Mouse (Mus musculus): ENCODE measurements around the gene Cul1. TPM values are rescaled to one million over a fixed set of nuclear protein-coding genes. Genes with fewer than 3 reads are reported as not detected.

Cul1 gene
- polyA plus RNA-seq, 1 experiment from 2014 or later = 132 TPM

- peaks cover 26% of the 10 kb centered on the region for H3K4me1 ChIP-seq (ENCODE audit: control insufficient read depth, insufficient read depth, low read length)
- no peak overlapping the region for H3K4me3 ChIP-seq (ENCODE audit: low read depth, low read length)
- ATAC-seq (ENCODE audit: low read depth) (no peak), DNase-seq (ENCODE audit: low spot score) (peak; percentile 25)
- H3K36me3 ChIP-seq (ENCODE audit: control insufficient read depth, insufficient read depth, low read length) = no peaks in the 10 kb centered on the region
- H3K27me3 ChIP-seq (replicated peaks; ENCODE audit: control insufficient read depth, insufficient read depth, low read length) = no peaks in the 10 kb centered on the region
- no peaks in the 10 kb centered on the region for H3K9me3 ChIP-seq (ENCODE audit: control insufficient read depth, low read length)
- no peak overlapping the region for H3K27ac ChIP-seq (replicated peaks; ENCODE audit: low read depth, low read length)
- H3K4me2 ChIP-seq (ENCODE audit: low read depth, low read length) = peak overlapping the region; percentile 69; the same call in 1 of the 2 replicates
- H3K9ac ChIP-seq (ENCODE audit: low read depth, low read length) = no peak overlapping the region
- WGBS = 52% methylated on average over 2 of the region's 2 CpGs
These were observed 3.7 kb downstream of the Cul1 start for GRCm38 (mm10) chr6:47456853-47457252.

- peaks cover 7% of the 10 kb centered on the region; the same call in 1 of the 2 replicates for H3K9me3 ChIP-seq (ENCODE audit: control insufficient read depth, low read length)
- no peaks in the 10 kb centered on the region for H3K4me1 ChIP-seq (ENCODE audit: control insufficient read depth, insufficient read depth, low read length)
- no peak overlapping the region for H3K4me2 ChIP-seq (ENCODE audit: low read depth, low read length)
- ATAC-seq (ENCODE audit: low read depth) (no peak), DNase-seq (ENCODE audit: low spot score) (peak; percentile 24)
- H3K36me3 ChIP-seq (ENCODE audit: control insufficient read depth, insufficient read depth, low read length) = no peaks in the 10 kb centered on the region
- no peak overlapping the region for H3K4me3 ChIP-seq (ENCODE audit: low read depth, low read length)
- no peaks in the 10 kb centered on the region for H3K27me3 ChIP-seq (replicated peaks; ENCODE audit: control insufficient read depth, insufficient read depth, low read length)
- no peak overlapping the region for H3K9ac ChIP-seq (ENCODE audit: low read depth, low read length)
- no peak overlapping the region for H3K27ac ChIP-seq (replicated peaks; ENCODE audit: low read depth, low read length)
- WGBS = 50% methylated on average over 2 of the region's 2 CpGs
These were observed 12.2 kb downstream of the Cul1 start for GRCm38 (mm10) chr6:47465400-47465799.

- H3K27ac ChIP-seq (replicated peaks; ENCODE audit: low read depth, low read length) = no peak overlapping the region
- H3K27me3 ChIP-seq (replicated peaks; ENCODE audit: control insufficient read depth, insufficient read depth, low read length) = no peaks in the 10 kb centered on the region
- DNase-seq (ENCODE audit: low spot score) (no peak), ATAC-seq (ENCODE audit: low read depth) (no peak)
- no peak overlapping the region for H3K4me3 ChIP-seq (ENCODE audit: low read depth, low read length)
- H3K36me3 ChIP-seq (ENCODE audit: control insufficient read depth, insufficient read depth, low read length) = no peaks in the 10 kb centered on the region
- peaks cover 7% of the 10 kb centered on the region; the same call in 1 of the 2 replicates for H3K9me3 ChIP-seq (ENCODE audit: control insufficient read depth, low read length)
- WGBS = 90% methylated on average over 2 of the region's 2 CpGs
- H3K9ac ChIP-seq (ENCODE audit: low read depth, low read length) = no peak overlapping the region
- no peak overlapping the region for H3K4me2 ChIP-seq (ENCODE audit: low read depth, low read length)
- H3K4me1 ChIP-seq (ENCODE audit: control insufficient read depth, insufficient read depth, low read length) = no peaks in the 10 kb centered on the region; the same call in 1 of the 2 replicates
These were observed 13.3 kb downstream of the Cul1 start for GRCm38 (mm10) chr6:47466488-47466887.

GRCm38 (mm10) chr6:47467058-47467457, 13.9 kb downstream of the Cul1 start:
- no peak for DNase-seq (ENCODE audit: low spot score)
- no peaks in the 10 kb centered on the region for H3K36me3 ChIP-seq (ENCODE audit: control insufficient read depth, insufficient read depth, low read length)
- peaks cover 7% of the 10 kb centered on the region; the same call in 1 of the 2 replicates for H3K9me3 ChIP-seq (ENCODE audit: control insufficient read depth, low read length)
- no peaks in the 10 kb centered on the region; the same call in 1 of the 2 replicates for H3K4me1 ChIP-seq (ENCODE audit: control insufficient read depth, insufficient read depth, low read length)
- H3K27me3 ChIP-seq (replicated peaks; ENCODE audit: control insufficient read depth, insufficient read depth, low read length) = no peaks in the 10 kb centered on the region
- H3K4me2 ChIP-seq (ENCODE audit: low read depth, low read length) = no peak overlapping the region
- H3K27ac ChIP-seq (replicated peaks; ENCODE audit: low read depth, low read length) = no peak overlapping the region
- no peak overlapping the region for H3K9ac ChIP-seq (ENCODE audit: low read depth, low read length)
- no peak overlapping the region for H3K4me3 ChIP-seq (ENCODE audit: low read depth, low read length)
- no peak for ATAC-seq (ENCODE audit: low read depth)

- no peak overlapping the region for H3K9ac ChIP-seq (ENCODE audit: low read depth, low read length)
- peaks cover 7% of the 10 kb centered on the region; the same call in 1 of the 2 replicates for H3K9me3 ChIP-seq (ENCODE audit: control insufficient read depth, low read length)
- DNase-seq (ENCODE audit: low spot score) (no peak), ATAC-seq (ENCODE audit: low read depth) (no peak)
- H3K4me1 ChIP-seq (ENCODE audit: control insufficient read depth, insufficient read depth, low read length) = no peaks in the 10 kb centered on the region; the same call in 1 of the 2 replicates
- H3K4me3 ChIP-seq (ENCODE audit: low read depth, low read length) = no peak overlapping the region
- no peak overlapping the region for H3K27ac ChIP-seq (replicated peaks; ENCODE audit: low read depth, low read length)
- H3K4me2 ChIP-seq (ENCODE audit: low read depth, low read length) = no peak overlapping the region
- no peaks in the 10 kb centered on the region for H3K27me3 ChIP-seq (replicated peaks; ENCODE audit: control insufficient read depth, insufficient read depth, low read length)
- no peaks in the 10 kb centered on the region for H3K36me3 ChIP-seq (ENCODE audit: control insufficient read depth, insufficient read depth, low read length)
These were observed 16.6 kb downstream of the Cul1 start for GRCm38 (mm10) chr6:47469760-47470159.

- ATAC-seq (ENCODE audit: low read depth) (no peak), DNase-seq (ENCODE audit: low spot score) (peak; percentile 60)
- Histone ChIP-seq H3K4me2 (ENCODE audit: low read depth, low read length) (no peak overlapping the region), H3K27me3 (replicated peaks; ENCODE audit: control insufficient read depth, insufficient read depth, low read length) (no peaks in the 10 kb centered on the region), H3K27ac (replicated peaks; ENCODE audit: low read depth, low read length) (no peak overlapping the region), H3K4me1 (ENCODE audit: control insufficient read depth, insufficient read depth, low read length) (no peaks in the 10 kb centered on the region; the same call in 1 of the 2 replicates), H3K36me3 (ENCODE audit: control insufficient read depth, insufficient read depth, low read length) (no peaks in the 10 kb centered on the region), H3K9me3 (ENCODE audit: control insufficient read depth, low read length) (peaks cover 7% of the 10 kb centered on the region; the same call in 1 of the 2 replicates), H3K9ac (ENCODE audit: low read depth, low read length) (no peak overlapping the region), H3K4me3 (ENCODE audit: low read depth, low read length) (no peak overlapping the region)
These were observed 19.2 kb downstream of the Cul1 start for GRCm38 (mm10) chr6:47472444-47472843.

GRCm38 (mm10) chr6:47482027-47482426, 28.8 kb downstream of the Cul1 start:
- no peak overlapping the region for H3K27ac ChIP-seq (replicated peaks; ENCODE audit: low read depth, low read length)
- H3K9ac ChIP-seq (ENCODE audit: low read depth, low read length) = no peak overlapping the region
- H3K4me3 ChIP-seq (ENCODE audit: low read depth, low read length) = no peak overlapping the region
- DNase-seq (ENCODE audit: low spot score) (no peak), ATAC-seq (ENCODE audit: low read depth) (no peak)
- no peaks in the 10 kb centered on the region for H3K4me1 ChIP-seq (ENCODE audit: control insufficient read depth, insufficient read depth, low read length)
- WGBS = 95% methylated on average over 1 of the region's 1 CpGs
- H3K27me3 ChIP-seq (replicated peaks; ENCODE audit: control insufficient read depth, insufficient read depth, low read length) = no peaks in the 10 kb centered on the region
- no peak overlapping the region for H3K4me2 ChIP-seq (ENCODE audit: low read depth, low read length)
- H3K36me3 ChIP-seq (ENCODE audit: control insufficient read depth, insufficient read depth, low read length) = peaks cover 2% of the 10 kb centered on the region; the same call in 1 of the 2 replicates
- peaks cover 4% of the 10 kb centered on the region; the same call in 1 of the 2 replicates for H3K9me3 ChIP-seq (ENCODE audit: control insufficient read depth, low read length)

- Histone ChIP-seq H3K36me3 (ENCODE audit: control insufficient read depth, insufficient read depth, low read length) (peaks cover 16% of the 10 kb centered on the region), H3K9me3 (ENCODE audit: control insufficient read depth, low read length) (no peaks in the 10 kb centered on the region), H3K4me2 (ENCODE audit: low read depth, low read length) (no peak overlapping the region), H3K4me3 (ENCODE audit: low read depth, low read length) (no peak overlapping the region), H3K27me3 (replicated peaks; ENCODE audit: control insufficient read depth, insufficient read depth, low read length) (no peaks in the 10 kb centered on the region), H3K27ac (replicated peaks; ENCODE audit: low read depth, low read length) (no peak overlapping the region), H3K4me1 (ENCODE audit: control insufficient read depth, insufficient read depth, low read length) (no peaks in the 10 kb centered on the region), H3K9ac (ENCODE audit: low read depth, low read length) (no peak overlapping the region)
- DNase-seq (ENCODE audit: low spot score) (no peak), ATAC-seq (ENCODE audit: low read depth) (no peak)
- 91% methylated on average over 4 of the region's 4 CpGs for WGBS
These were observed 41.4 kb downstream of the Cul1 start for GRCm38 (mm10) chr6:47494562-47494961.

- Histone ChIP-seq H3K27me3 (replicated peaks; ENCODE audit: control insufficient read depth, insufficient read depth, low read length) (no peaks in the 10 kb centered on the region), H3K36me3 (ENCODE audit: control insufficient read depth, insufficient read depth, low read length) (peaks cover 94% of the 10 kb centered on the region), H3K4me3 (ENCODE audit: low read depth, low read length) (no peak overlapping the region), H3K9ac (ENCODE audit: low read depth, low read length) (no peak overlapping the region), H3K4me2 (ENCODE audit: low read depth, low read length) (no peak overlapping the region), H3K27ac (replicated peaks; ENCODE audit: low read depth, low read length) (no peak overlapping the region), H3K9me3 (ENCODE audit: control insufficient read depth, low read length) (no peaks in the 10 kb centered on the region), H3K4me1 (ENCODE audit: control insufficient read depth, insufficient read depth, low read length) (no peaks in the 10 kb centered on the region)
- ATAC-seq (ENCODE audit: low read depth) (no peak), DNase-seq (ENCODE audit: low spot score) (no peak)
- WGBS = 95% methylated on average over 2 of the region's 2 CpGs
These were observed 66.8 kb downstream of the Cul1 start for GRCm38 (mm10) chr6:47520030-47520429.

Data from embryonic facial prominence, embryonic 14.5 days (tissue).